ENCODE assay signal across 13 mouse cellular contexts in the genomic region with DNA sequence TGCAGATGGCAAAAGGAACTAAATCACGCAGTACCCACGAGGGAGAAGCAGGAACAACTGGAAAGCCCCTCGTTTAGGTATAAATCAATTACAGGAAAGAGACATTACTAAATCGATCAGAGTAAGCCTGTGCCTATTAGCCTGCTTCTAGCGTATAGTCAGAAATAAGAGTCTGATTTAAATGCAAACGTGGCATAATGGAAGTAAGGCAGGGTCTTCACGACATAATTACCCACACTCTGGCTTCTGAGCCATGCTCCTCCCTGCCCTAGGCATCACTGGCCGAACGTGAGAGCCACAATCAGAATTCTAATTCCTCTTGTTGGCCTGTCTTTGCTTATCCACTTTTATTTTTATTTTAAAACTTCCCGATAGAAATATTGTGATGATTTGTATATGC.
"Had no signal": no experiment of that assay in that cellular context is flagged by ENCODE, and none has a peak within 500 bp of the region (broad histone marks: within the 10 kb centered on the region; RNA-seq: fewer than 3 reads in every experiment).

No protein-coding gene starts in this region.

- H3K36me3 ChIP-seq: kidney, embryonic 15.5 days; limb, embryonic 15.5 days; liver, embryonic 12.5 days; midbrain, embryonic 10.5 days had no signal

- H3K4me2 ChIP-seq: kidney, embryonic 15.5 days; limb, embryonic 15.5 days; liver, embryonic 12.5 days; lung, embryonic 14.5 days had no signal

- ATAC-seq: liver, embryonic 12.5 days had no signal

- H3K27me3 ChIP-seq: kidney, embryonic 15.5 days; limb, embryonic 15.5 days; liver, embryonic 12.5 days had no signal

- H3K4me1 ChIP-seq: kidney, embryonic 15.5 days; limb, embryonic 15.5 days; liver, embryonic 12.5 days; midbrain, embryonic 10.5 days had no signal

- DNase-seq: kidney, adult 2 months; kidney, postnatal 14 days; layer of hippocampus, postnatal 36 days; lung, embryonic 14.5 days; lung, postnatal 10 days; lung, postnatal 4 days; thymus, adult 18-20 months; thymus, postnatal 25 days had no signal

- H3K4me3 ChIP-seq: kidney, embryonic 15.5 days; limb, embryonic 15.5 days; liver, embryonic 12.5 days; midbrain, embryonic 10.5 days; myocyte had no signal

- H3K9ac ChIP-seq: kidney, embryonic 15.5 days; limb, embryonic 15.5 days; liver, embryonic 12.5 days; lung, embryonic 14.5 days had no signal

- H3K27ac ChIP-seq: kidney, embryonic 15.5 days; limb, embryonic 15.5 days; liver, embryonic 12.5 days; midbrain, embryonic 10.5 days had no signal

- H3K9me3 ChIP-seq: kidney, embryonic 15.5 days; limb, embryonic 15.5 days; midbrain, embryonic 10.5 days had no signal
